Mouse (Mus musculus): ENCODE measurements around the gene Ireb2. TPM values are rescaled to one million over a fixed set of nuclear protein-coding genes. Genes with fewer than 3 reads are reported as not detected.
A peak's percentile ranks its signal among the peaks of the same experiment; 100 is the strongest.
"Not testable (repeated sequence)": the region's sequence is repeated elsewhere in the genome, so short reads cannot be mapped to it uniquely, and the experiment has no call there.

The Ireb2 gene
- polyA plus RNA-seq, 1 experiment: 17.7 TPM

DNA sequence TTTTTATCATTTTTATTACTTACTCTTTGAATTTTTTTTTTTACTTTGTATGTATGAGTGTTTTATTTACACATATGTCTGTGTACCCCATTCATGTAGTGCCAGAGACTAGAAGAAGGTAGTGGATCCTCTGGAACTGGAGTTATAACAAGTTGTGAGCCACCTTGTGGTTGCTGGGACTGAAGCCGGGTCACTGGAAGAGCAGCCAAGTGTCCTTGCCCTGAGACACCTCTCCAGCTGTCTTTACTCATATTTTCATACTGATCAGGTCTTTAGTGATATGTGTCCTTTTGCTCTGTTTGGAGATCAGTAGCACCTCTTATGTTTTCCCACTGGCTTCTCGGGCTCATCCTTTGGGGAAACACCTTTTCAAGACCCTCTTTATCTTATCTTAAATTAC is 80.9 kb downstream of the Ireb2 start:
- H3K4me3 ChIP-seq (replicated peaks; ENCODE audit: control insufficient read depth, low read depth, low read length): no peak overlapping the region
- WGBS: 63% methylated on average over 2 of the region's 2 CpGs
- no peak for TF ChIP-seq CTCF (IDR thresholded peaks at IDR 0.05; ENCODE audit: control insufficient read depth, insufficient read depth, low read length)
- no peak for TF ChIP-seq POLR2A (IDR thresholded peaks at IDR 0.05; ENCODE audit: borderline replicate concordance, control insufficient read depth, low read depth, low read length)

DNA sequence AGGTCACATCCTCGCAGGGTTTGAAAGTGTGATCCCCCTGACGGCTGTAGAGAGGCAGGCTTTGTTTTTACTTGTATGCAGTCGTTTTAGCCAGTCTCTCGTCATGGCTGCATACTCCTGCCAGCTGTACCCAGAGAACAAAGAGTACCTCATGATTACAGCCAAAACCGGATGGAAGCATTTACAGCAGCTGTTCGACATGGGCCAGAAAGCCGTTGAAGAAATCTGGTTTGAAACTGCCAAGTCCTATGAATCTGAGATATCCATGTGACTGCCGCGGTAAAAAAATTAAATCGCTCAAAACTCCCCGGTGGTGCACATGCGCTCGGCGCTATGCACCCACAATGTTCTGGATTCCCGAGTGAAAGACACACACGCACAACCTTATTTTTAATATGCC is 82.7 kb downstream of the Ireb2 start:
- H3K4me1 ChIP-seq (ENCODE audit: control insufficient read depth, insufficient read depth, low read length): no peaks in the 10 kb centered on the region
- WGBS: 80% methylated on average over 16 of the region's 16 CpGs
- TF ChIP-seq POLR2A (IDR thresholded peaks at IDR 0.05; ENCODE audit: borderline replicate concordance, control insufficient read depth, low read depth, low read length) (no peak), CTCF (IDR thresholded peaks at IDR 0.05; ENCODE audit: control insufficient read depth, insufficient read depth, low read length) (no peak)
- H3K4me3 ChIP-seq (replicated peaks; ENCODE audit: control insufficient read depth, low read depth, low read length): no peak overlapping the region
- no peak overlapping the region for H3K27ac ChIP-seq (ENCODE audit: control insufficient read depth, insufficient read depth, low read depth, low read length, poor library complexity)

More for the DNA sequence above, 80.9 kb downstream of the Ireb2 start:
- H3K27ac ChIP-seq (ENCODE audit: control insufficient read depth, insufficient read depth, low read depth, low read length, poor library complexity): no peak overlapping the region
- no peaks in the 10 kb centered on the region for H3K4me1 ChIP-seq (ENCODE audit: control insufficient read depth, insufficient read depth, low read length)

DNA sequence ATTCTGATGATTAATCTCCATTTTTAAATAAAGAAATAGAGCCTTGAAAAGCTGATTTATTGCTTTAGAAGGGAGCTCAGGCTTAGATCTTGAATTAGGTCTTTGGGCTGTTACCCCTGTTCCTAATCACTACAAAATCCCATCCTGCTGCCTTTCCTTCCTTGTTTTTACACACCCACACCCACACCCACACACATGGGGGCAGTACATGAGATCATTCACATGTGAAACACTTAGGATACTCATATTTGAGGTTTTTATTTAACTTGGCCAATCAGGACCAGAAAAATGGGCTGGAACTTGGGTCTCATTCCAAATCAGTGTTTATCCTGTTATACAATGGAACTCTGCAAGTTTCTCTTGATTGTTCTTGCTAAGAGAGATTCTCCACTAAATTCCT is 85.9 kb downstream of the Ireb2 start:
- Histone ChIP-seq H3K4me1 (ENCODE audit: control insufficient read depth, insufficient read depth, low read length) (no peaks in the 10 kb centered on the region; the same call in 1 of the 2 replicates), H3K4me3 (replicated peaks; ENCODE audit: control insufficient read depth, low read depth, low read length) (no peak overlapping the region), H3K27ac (ENCODE audit: control insufficient read depth, insufficient read depth, low read depth, low read length, poor library complexity) (no peak overlapping the region)
- TF ChIP-seq POLR2A (IDR thresholded peaks at IDR 0.05; ENCODE audit: borderline replicate concordance, control insufficient read depth, low read depth, low read length) (no peak), CTCF (IDR thresholded peaks at IDR 0.05; ENCODE audit: control insufficient read depth, insufficient read depth, low read length) (no peak)

DNA sequence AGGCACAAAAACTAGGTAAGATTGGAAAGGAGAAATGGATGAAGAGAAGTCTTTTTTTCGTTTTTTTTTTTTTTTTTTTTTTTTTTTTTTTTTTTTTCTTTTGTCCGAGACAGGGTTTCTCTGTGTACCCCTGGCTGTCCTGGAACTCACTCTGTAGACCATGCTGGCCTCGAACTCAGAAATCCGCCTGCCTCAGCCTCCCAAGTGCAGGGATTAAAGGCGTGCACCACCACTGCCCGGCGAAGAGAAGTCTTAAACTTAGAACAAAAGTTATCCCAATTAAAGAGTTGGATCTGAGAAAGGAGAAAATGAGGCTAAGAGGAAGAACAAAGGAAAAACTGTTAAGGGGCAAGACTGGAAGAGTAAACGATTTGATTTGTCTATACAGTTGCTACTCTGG is 86.6 kb downstream of the Ireb2 start:
- not testable (repeated sequence) for H3K27ac ChIP-seq (ENCODE audit: control insufficient read depth, insufficient read depth, low read depth, low read length, poor library complexity)
- 25% methylated on average over 8 of the region's 8 CpGs for WGBS

DNA sequence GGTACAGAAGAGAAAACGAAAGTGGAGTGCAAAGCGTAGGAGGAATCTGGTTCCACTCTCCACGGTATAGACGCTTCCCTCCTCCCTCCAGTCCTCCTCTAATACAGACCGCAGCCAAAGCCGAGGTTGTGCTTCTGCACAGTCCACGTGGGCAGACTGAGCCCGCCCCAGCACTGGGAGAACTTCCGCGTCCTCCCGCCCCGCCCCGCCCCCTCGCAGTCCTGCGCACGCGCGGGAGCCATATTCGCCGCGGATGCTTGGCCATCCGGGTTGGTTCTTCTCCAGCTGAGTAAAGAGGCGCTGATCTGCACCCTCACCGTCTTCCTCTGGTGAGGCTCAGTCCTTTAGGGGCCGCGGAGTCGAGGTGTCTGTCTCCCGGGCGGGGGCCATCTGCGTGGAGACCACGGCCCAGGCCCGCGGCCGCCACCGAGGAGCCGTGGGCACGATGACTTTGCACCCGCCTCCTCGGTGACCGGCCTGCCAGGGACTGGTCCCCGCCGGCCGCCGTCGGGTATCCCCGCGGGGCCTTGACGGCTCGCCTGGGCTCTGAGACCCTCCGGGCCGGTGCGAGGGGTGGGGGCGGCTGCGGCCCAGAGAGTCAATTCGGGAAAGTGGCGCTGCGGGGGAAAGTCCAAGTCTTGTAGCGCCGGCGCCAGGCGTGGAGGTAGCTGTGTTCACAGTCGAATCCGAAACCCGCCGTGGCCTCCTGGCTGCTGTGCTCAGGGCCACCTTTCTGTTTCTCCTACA is 87.2 kb downstream of the Ireb2 start, which contains the start of the genes Psma4 and AY074887:
Psma4 (plus strand) TSS at position 216 of the 747 bp plus-strand sequence.
AY074887 (minus strand) TSS at position 424 of the 747 bp plus-strand sequence.
- TF ChIP-seq POLR2A (IDR thresholded peaks at IDR 0.05; ENCODE audit: borderline replicate concordance, control insufficient read depth, low read depth, low read length): peak; percentile 81; the same call in 1 of the 2 replicates
- TF ChIP-seq CTCF (IDR thresholded peaks at IDR 0.05; ENCODE audit: control insufficient read depth, insufficient read depth, low read length): no peak
- H3K4me1 ChIP-seq (ENCODE audit: control insufficient read depth, insufficient read depth, low read length): no peaks in the 10 kb centered on the region; the same call in 1 of the 2 replicates

More for the DNA sequence above, 86.6 kb downstream of the Ireb2 start:
- H3K4me3 ChIP-seq (replicated peaks; ENCODE audit: control insufficient read depth, low read depth, low read length): peak overlapping the region; percentile 56
- not testable (repeated sequence) for H3K4me1 ChIP-seq (ENCODE audit: control insufficient read depth, insufficient read depth, low read length)

DNA sequence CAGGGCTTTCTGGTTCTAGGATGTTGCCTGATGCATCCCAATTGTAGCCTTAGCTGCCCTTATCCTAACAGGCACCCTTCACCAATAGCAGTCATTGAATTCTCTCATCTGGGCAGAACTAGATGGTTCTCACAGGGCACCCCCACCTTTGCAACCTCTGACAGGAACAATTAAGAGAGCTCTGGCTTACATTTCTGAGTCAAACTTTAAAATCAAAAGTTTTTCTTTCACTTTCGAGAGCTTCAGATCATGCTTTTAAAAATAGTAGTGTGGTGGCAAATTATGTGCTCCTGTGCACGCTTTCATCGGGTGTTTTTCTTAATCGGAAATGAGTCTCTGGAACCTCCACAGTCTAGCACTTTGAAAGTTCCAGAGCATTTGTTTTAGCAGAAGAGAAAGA is 97.5 kb downstream of the Ireb2 start:
- Histone ChIP-seq H3K27ac (ENCODE audit: control insufficient read depth, insufficient read depth, low read depth, low read length, poor library complexity) (no peak overlapping the region), H3K4me1 (ENCODE audit: control insufficient read depth, insufficient read depth, low read length) (no peaks in the 10 kb centered on the region), H3K4me3 (replicated peaks; ENCODE audit: control insufficient read depth, low read depth, low read length) (no peak overlapping the region)
- TF ChIP-seq CTCF (IDR thresholded peaks at IDR 0.05; ENCODE audit: control insufficient read depth, insufficient read depth, low read length): no peak
- no peak for TF ChIP-seq POLR2A (IDR thresholded peaks at IDR 0.05; ENCODE audit: borderline replicate concordance, control insufficient read depth, low read depth, low read length)
- 19% methylated on average over 4 of the region's 4 CpGs for WGBS

More for the DNA sequence above, 87.2 kb downstream of the Ireb2 start, which contains the start of the genes Psma4 and AY074887:
- peak within 1 kb of the TSS; percentile 69 for H3K4me3 ChIP-seq (replicated peaks; ENCODE audit: control insufficient read depth, low read depth, low read length)
- peak within 1 kb of the TSS; percentile 72 for H3K27ac ChIP-seq (ENCODE audit: control insufficient read depth, insufficient read depth, low read depth, low read length, poor library complexity)
- under 1% methylated on average over 65 of the region's 65 CpGs for WGBS

Other genes starting within 250 kb of the Ireb2 start
- gene Acsbg1, start 201.9 kb upstream of the Ireb2 start, polyA plus RNA-seq (2011; ENCODE audit: insufficient read depth, insufficient read length, low replicate concordance, missing spikeins): 0.66 TPM in 1 of 2 replicates, not detected in the other
- 24.8 and 26.9 TPM in 2 replicates for gene Dnaja4, start 164.9 kb upstream of the Ireb2 start, polyA plus RNA-seq (2011; ENCODE audit: insufficient read depth, insufficient read length, low replicate concordance, missing spikeins)
- 28.3 and 30.4 TPM in 2 replicates for gene Wdr61, start 129.3 kb upstream of the Ireb2 start, polyA plus RNA-seq (2011; ENCODE audit: insufficient read depth, insufficient read length, low replicate concordance, missing spikeins)
- 1.7 and 23.1 TPM in 2 replicates for gene Crabp1, start 99.0 kb upstream of the Ireb2 start, polyA plus RNA-seq (2011; ENCODE audit: insufficient read depth, insufficient read length, low replicate concordance, missing spikeins)
- 1.2 TPM in 1 of 2 replicates, not detected in the other for gene Hykk, start 53.5 kb downstream of the Ireb2 start, polyA plus RNA-seq (2011; ENCODE audit: insufficient read depth, insufficient read length, low replicate concordance, missing spikeins)
- gene Psma4, start 87.0 kb downstream of the Ireb2 start, polyA plus RNA-seq (2011; ENCODE audit: insufficient read depth, insufficient read length, low replicate concordance, missing spikeins): 86.1 and 122 TPM in 2 replicates
- 8.6 and 16.1 TPM in 2 replicates for gene AY074887, start 87.2 kb downstream of the Ireb2 start, polyA plus RNA-seq (2011; ENCODE audit: insufficient read depth, insufficient read length, low replicate concordance, missing spikeins)
- gene Chrna5, start 117.1 kb downstream of the Ireb2 start, polyA plus RNA-seq (2011; ENCODE audit: insufficient read depth, insufficient read length, low replicate concordance, missing spikeins): not detected in 2 replicates
- not detected in 2 replicates for gene Chrna3, start 162.8 kb downstream of the Ireb2 start, polyA plus RNA-seq (2011; ENCODE audit: insufficient read depth, insufficient read length, low replicate concordance, missing spikeins)
- not detected in 2 replicates for gene Chrnb4, start 185.0 kb downstream of the Ireb2 start, polyA plus RNA-seq (2011; ENCODE audit: insufficient read depth, insufficient read length, low replicate concordance, missing spikeins)

All from bone marrow, adult 2 months (tissue).